Mouse (Mus musculus) embryo, embryonic 11.5 days (tissue): Measurements from ENCODE around the gene Cactin.

Experiments used
- DNase-seq: peaks from one replicate; pipeline ENCODE4 v3.0.0-alpha.2; 2012; ENCODE audit warnings: low read depth, low spot score

The Cactin gene

GRCm38 (mm10) chr10:81319330-81319699 lies 1.6 kb upstream of the Cactin start:
- no peak for DNase-seq

- peak; percentile 97 for DNase-seq
Measured at GRCm38 (mm10) chr10:81319741-81320549, 958 bp upstream of the Cactin start.

GRCm38 (mm10) chr10:81321436-81321835 lies 533 bp downstream of the Cactin start:
- no peak for DNase-seq

- no peak for DNase-seq
Measured at GRCm38 (mm10) chr10:81322444-81322843, 1.5 kb downstream of the Cactin start.

GRCm38 (mm10) chr10:81323141-81323775 lies 2.4 kb downstream of the Cactin start:
- DNase-seq, result no peak

GRCm38 (mm10) chr10:81323791-81324530 lies 3.1 kb downstream of the Cactin start:
- no peak for DNase-seq

- no peak for DNase-seq
Measured at GRCm38 (mm10) chr10:81325176-81325575, 4.3 kb downstream of the Cactin start.

- no peak for DNase-seq
Measured at GRCm38 (mm10) chr10:81325781-81326180, 4.9 kb downstream of the Cactin start.

- no peak for DNase-seq
Measured at GRCm38 (mm10) chr10:81326858-81327257, 6.0 kb downstream of the Cactin start.

- DNase-seq, result no peak
Measured at GRCm38 (mm10) chr10:81327959-81328358, 7.1 kb downstream of the Cactin start.

- no peak for DNase-seq
Measured at GRCm38 (mm10) chr10:81328386-81328785, 7.5 kb downstream of the Cactin start, which contains the start of gene Tbxa2r. Tbxa2r (plus strand) TSS chr10:81328731.

GRCm38 (mm10) chr10:81329194-81329975 lies 8.5 kb downstream of the Cactin start:
- no peak for DNase-seq

- DNase-seq, result no peak
Measured at GRCm38 (mm10) chr10:81330007-81330406, 9.1 kb downstream of the Cactin start.

GRCm38 (mm10) chr10:81332277-81332676 lies 11.4 kb downstream of the Cactin start:
- no peak for DNase-seq

GRCm38 (mm10) chr10:81334324-81334723 lies 13.4 kb downstream of the Cactin start:
- no peak for DNase-seq

GRCm38 (mm10) chr10:81335393-81336340 lies 14.8 kb downstream of the Cactin start:
- DNase-seq, result no peak

GRCm38 (mm10) chr10:81336558-81336957 lies 15.7 kb downstream of the Cactin start:
- no peak for DNase-seq

GRCm38 (mm10) chr10:81340551-81341332 lies 19.8 kb downstream of the Cactin start:
- DNase-seq, result no peak

- no peak for DNase-seq
Measured at GRCm38 (mm10) chr10:81341333-81341949, 20.5 kb downstream of the Cactin start.
